26 mouse cellular contexts compared by ENCODE assay signal in genomic region chr1:87143141-87143540, GRCm38 (mm10). TPM values are rescaled to one million over a fixed set of nuclear protein-coding genes. Genes with fewer than 3 reads are reported as not detected.
DNase-seq lines count a peak whose midpoint lies in the region; ATAC-seq and TF ChIP-seq lines count a peak whose summit lies in the region.
"Had no signal": no experiment of that assay in that cellular context is flagged by ENCODE, and none has a peak within 500 bp of the region (broad histone marks: within the 10 kb centered on the region; RNA-seq: fewer than 3 reads in every experiment).

No protein-coding gene starts in this region.

- no peaks in the 10 kb centered on the region for H3K9me3 ChIP-seq in midbrain, embryonic 13.5 days
- H3K9me3 ChIP-seq in midbrain, embryonic 11.5 days (ENCODE audit: control insufficient read depth, low read length) = no peaks in the 10 kb centered on the region
- H3K9me3 ChIP-seq in hindbrain, embryonic 10.5 days = no peaks in the 10 kb centered on the region
- no peaks in the 10 kb centered on the region for H3K9me3 ChIP-seq in midbrain, postnatal 0 days (ENCODE audit: low read length)
- no peaks in the 10 kb centered on the region for H3K9me3 ChIP-seq in kidney, embryonic 16.5 days (ENCODE audit: low read length)
- H3K9me3 ChIP-seq: embryonic facial prominence, embryonic 15.5 days; limb, embryonic 12.5 days; liver, embryonic 13.5 days; lung, embryonic 15.5 days; stomach, embryonic 15.5 days had no signal

- no peak overlapping the region for H3K4me3 ChIP-seq in midbrain, embryonic 13.5 days (replicated peaks)
- no peak overlapping the region for H3K4me3 ChIP-seq in midbrain, embryonic 11.5 days (ENCODE audit: low read depth, low read length)
- no peak overlapping the region for H3K4me3 ChIP-seq in hindbrain, embryonic 10.5 days
- no peak overlapping the region for H3K4me3 ChIP-seq in midbrain, postnatal 0 days (ENCODE audit: low read depth, low read length)
- H3K4me3 ChIP-seq in kidney, embryonic 16.5 days (ENCODE audit: low read length) = no peak overlapping the region
- H3K4me3 ChIP-seq: embryonic facial prominence, embryonic 15.5 days; limb, embryonic 12.5 days; liver, embryonic 13.5 days; lung, embryonic 15.5 days; stomach, embryonic 15.5 days had no signal

- H3K4me2 ChIP-seq in midbrain, embryonic 13.5 days (replicated peaks) = no peak overlapping the region
- no peak overlapping the region for H3K4me2 ChIP-seq in midbrain, embryonic 11.5 days
- H3K4me2 ChIP-seq in midbrain, postnatal 0 days (ENCODE audit: low read depth, low read length, poor library complexity, severe bottlenecking) = no peak overlapping the region
- no peak overlapping the region for H3K4me2 ChIP-seq in kidney, embryonic 16.5 days (replicated peaks; ENCODE audit: low read depth, low read length)
- H3K4me2 ChIP-seq: embryonic facial prominence, embryonic 15.5 days; heart, embryonic 11.5 days; limb, embryonic 12.5 days; liver, embryonic 13.5 days; lung, embryonic 15.5 days; stomach, embryonic 15.5 days had no signal

- WGBS in midbrain, embryonic 13.5 days = 65% methylated on average over 10 of the region's 10 CpGs
- 72% methylated on average over 10 of the region's 10 CpGs for WGBS in midbrain, embryonic 11.5 days
- 85% methylated on average over 10 of the region's 10 CpGs for WGBS in hindbrain, embryonic 10.5 days
- 58% methylated on average over 10 of the region's 10 CpGs for WGBS in midbrain, postnatal 0 days
- WGBS in kidney, embryonic 16.5 days = 77% methylated on average over 10 of the region's 10 CpGs

- TF ChIP-seq CTCF in midbrain, postnatal 0 days (IDR thresholded peaks at IDR 0.05) = no peak

- H3K27me3 ChIP-seq in midbrain, embryonic 13.5 days = peaks cover 4% of the 10 kb centered on the region; the same call in 1 of the 2 replicates
- no peaks in the 10 kb centered on the region for H3K27me3 ChIP-seq in midbrain, embryonic 11.5 days (ENCODE audit: control insufficient read depth, insufficient read depth, low read length)
- H3K27me3 ChIP-seq in hindbrain, embryonic 10.5 days (ENCODE audit: insufficient read depth, poor library complexity, severe bottlenecking) = peaks cover 23% of the 10 kb centered on the region
- H3K27me3 ChIP-seq in midbrain, postnatal 0 days (ENCODE audit: insufficient read depth, low read length) = no peaks in the 10 kb centered on the region
- H3K27me3 ChIP-seq in kidney, embryonic 16.5 days (ENCODE audit: insufficient read depth, low read length) = no peaks in the 10 kb centered on the region
- H3K27me3 ChIP-seq: lung, embryonic 15.5 days; Patski; stomach, embryonic 15.5 days had no signal

- H3K9ac ChIP-seq in midbrain, embryonic 13.5 days (replicated peaks) = no peak overlapping the region
- H3K9ac ChIP-seq in midbrain, embryonic 11.5 days (ENCODE audit: low read length) = no peak overlapping the region
- H3K9ac ChIP-seq in midbrain, postnatal 0 days (replicated peaks; ENCODE audit: low read length, poor library complexity, severe bottlenecking) = no peak overlapping the region
- no peak overlapping the region for H3K9ac ChIP-seq in kidney, embryonic 16.5 days (replicated peaks; ENCODE audit: low read length)
- H3K9ac ChIP-seq: embryonic facial prominence, embryonic 15.5 days; limb, embryonic 12.5 days; liver, embryonic 13.5 days; lung, embryonic 15.5 days; stomach, embryonic 15.5 days had no signal

- no peaks in the 10 kb centered on the region for H3K36me3 ChIP-seq in midbrain, embryonic 13.5 days
- no peaks in the 10 kb centered on the region for H3K36me3 ChIP-seq in midbrain, embryonic 11.5 days (ENCODE audit: control insufficient read depth, insufficient read depth, low read length)
- H3K36me3 ChIP-seq in hindbrain, embryonic 10.5 days = no peaks in the 10 kb centered on the region
- no peaks in the 10 kb centered on the region for H3K36me3 ChIP-seq in midbrain, postnatal 0 days (ENCODE audit: insufficient read depth, low read length)
- no peaks in the 10 kb centered on the region for H3K36me3 ChIP-seq in kidney, embryonic 16.5 days (ENCODE audit: insufficient read depth, low read length)
- H3K36me3 ChIP-seq: embryonic facial prominence, embryonic 15.5 days; limb, embryonic 12.5 days; liver, embryonic 13.5 days; lung, embryonic 15.5 days; stomach, embryonic 15.5 days had no signal

- H3K4me1 ChIP-seq in midbrain, embryonic 13.5 days (replicated peaks) = peaks cover 16% of the 10 kb centered on the region
- no peaks in the 10 kb centered on the region for H3K4me1 ChIP-seq in midbrain, embryonic 11.5 days (ENCODE audit: control insufficient read depth, insufficient read depth, low read length)
- H3K4me1 ChIP-seq in hindbrain, embryonic 10.5 days (replicated peaks) = peaks cover 9% of the 10 kb centered on the region; the same call in 1 of the 2 replicates
- no peaks in the 10 kb centered on the region for H3K4me1 ChIP-seq in midbrain, postnatal 0 days (ENCODE audit: insufficient read depth, low read length)
- no peaks in the 10 kb centered on the region for H3K4me1 ChIP-seq in kidney, embryonic 16.5 days (ENCODE audit: insufficient read depth, low read length)
- H3K4me1 ChIP-seq: embryonic facial prominence, embryonic 15.5 days; limb, embryonic 12.5 days; liver, embryonic 13.5 days; lung, embryonic 15.5 days; stomach, embryonic 15.5 days had no signal

- DNase-seq in midbrain, embryonic 11.5 days (ENCODE audit: low spot score, missing footprints) = no peak
- DNase-seq in adrenal gland, postnatal 10 days = peak; percentile 46
- DNase-seq in hindbrain, embryonic 10.5 days (ENCODE audit: low spot score) = no peak
- peak; percentile 48 for DNase-seq in midbrain, postnatal 0 days (ENCODE audit: low spot score)
- DNase-seq in cerebellum, postnatal 14 days = no peak
- DNase-seq: cerebellum, adult 8-10 months; heart, postnatal 36 days; kidney, postnatal 10 days; liver, embryonic 13.5 days; thymus, adult 2 months had no signal

- H3K27ac ChIP-seq in midbrain, embryonic 13.5 days = no peak overlapping the region
- H3K27ac ChIP-seq in midbrain, embryonic 11.5 days (ENCODE audit: low read depth, low read length) = no peak overlapping the region
- H3K27ac ChIP-seq in hindbrain, embryonic 10.5 days = 0 out of 2 replicates have a peak overlapping the region, but pooled peaks have one; percentile 50
- H3K27ac ChIP-seq in midbrain, postnatal 0 days (ENCODE audit: low read depth, low read length) = no peak overlapping the region
- H3K27ac ChIP-seq in kidney, embryonic 16.5 days (ENCODE audit: low read length) = no peak overlapping the region
- H3K27ac ChIP-seq: embryonic facial prominence, embryonic 15.5 days; limb, embryonic 12.5 days; liver, embryonic 13.5 days; lung, embryonic 15.5 days; macrophage; stomach, embryonic 15.5 days had no signal

- peak; percentile 13; the same call in 1 of the 2 replicates for ATAC-seq in midbrain, embryonic 13.5 days
- no peak for ATAC-seq in midbrain, embryonic 11.5 days (ENCODE audit: low FRiP score)
- no peak for ATAC-seq in midbrain, postnatal 0 days (ENCODE audit: low FRiP score)
- no peak for ATAC-seq in kidney, embryonic 16.5 days (ENCODE audit: low FRiP score, low TSS enrichment)
- ATAC-seq: activated CD4-positive, CD25-positive, alpha-beta regulatory T cell, adult 4 months had no signal

RNA-seq across cellular contexts. Expression of gene Ecel1, which starts 13.2 kb away (rescaled TPM):
- 12.8 and 15.0 TPM in 2 replicates for polyA plus RNA-seq in midbrain, embryonic 13.5 days (2015; fragmentation: Nextera tagmentation; extraction: Ambion mirVana)
- 2.7 and 3.1 TPM in 2 replicates for polyA plus RNA-seq in midbrain, embryonic 11.5 days (2014; fragmentation: Nextera tagmentation; extraction: Ambion mirVana)
- 10 to 100 TPM in 1 of 2 experiments, 1 to 10 TPM in 1; 2.4 to 10.1 TPM for total RNA-seq in adrenal gland, postnatal 10 days (2021)
- 5.4 and 21.9 TPM in 2 replicates for polyA plus RNA-seq in hindbrain, embryonic 10.5 days (2016; fragmentation: Nextera tagmentation; extraction: Ambion mirVana)
- total RNA-seq in midbrain, postnatal 0 days (2014; rRNA removed) = 15.8 and 16.2 TPM in 2 replicates
- polyA plus RNA-seq in midbrain, postnatal 0 days (2015; fragmentation: Nextera tagmentation; extraction: Ambion mirVana) = 16.7 and 18.9 TPM in 2 replicates
- 0.94 and 1.1 TPM in 2 replicates for polyA plus RNA-seq in kidney, embryonic 16.5 days (2015; fragmentation: Nextera tagmentation; extraction: Ambion mirVana)
- total RNA-seq: gastrocnemius, adult 18-20 months; heart, postnatal 36 days had no signal
- polyA plus RNA-seq: heart, embryonic 11.5 days; liver, embryonic 13.5 days; macrophage had no signal

RNA-seq across cellular contexts. Expression of gene Akp3, which starts 18.4 kb away (rescaled TPM):
- not detected in 2 replicates for polyA plus RNA-seq in midbrain, embryonic 13.5 days (2015; fragmentation: Nextera tagmentation; extraction: Ambion mirVana)
- polyA plus RNA-seq in midbrain, embryonic 11.5 days (2014; fragmentation: Nextera tagmentation; extraction: Ambion mirVana) = not detected in 2 replicates
- not detected for total RNA-seq in adrenal gland, postnatal 10 days (2021)
- polyA plus RNA-seq in hindbrain, embryonic 10.5 days (2016; fragmentation: Nextera tagmentation; extraction: Ambion mirVana) = not detected in 2 replicates
- 0.38 TPM in 1 of 2 replicates, not detected in the other for total RNA-seq in midbrain, postnatal 0 days (2014; rRNA removed)
- not detected in 2 replicates for polyA plus RNA-seq in midbrain, postnatal 0 days (2015; fragmentation: Nextera tagmentation; extraction: Ambion mirVana)
- not detected in 2 replicates for polyA plus RNA-seq in kidney, embryonic 16.5 days (2015; fragmentation: Nextera tagmentation; extraction: Ambion mirVana)
- total RNA-seq: gastrocnemius, adult 18-20 months; heart, postnatal 36 days had no signal
- polyA plus RNA-seq: activated CD4-positive, CD25-positive, alpha-beta regulatory T cell, adult 4 months; embryonic facial prominence, embryonic 15.5 days; forebrain, embryonic 11.5 days; heart, embryonic 11.5 days; limb, embryonic 12.5 days; liver, embryonic 13.5 days; lung, embryonic 15.5 days; macrophage; spleen, adult 2 months; stomach, embryonic 15.5 days; urinary bladder, adult 2 months had no signal

RNA-seq across cellular contexts. Expression of gene Prss56, which starts 40.0 kb away (rescaled TPM):
- 0.12 TPM in 1 of 2 replicates, not detected in the other for polyA plus RNA-seq in midbrain, embryonic 13.5 days (2015; fragmentation: Nextera tagmentation; extraction: Ambion mirVana)
- not detected in 2 replicates for polyA plus RNA-seq in midbrain, embryonic 11.5 days (2014; fragmentation: Nextera tagmentation; extraction: Ambion mirVana)
- total RNA-seq in adrenal gland, postnatal 10 days (2021) = not detected
- 0.34 and 5.8 TPM in 2 replicates for polyA plus RNA-seq in hindbrain, embryonic 10.5 days (2016; fragmentation: Nextera tagmentation; extraction: Ambion mirVana)
- total RNA-seq in midbrain, postnatal 0 days (2014; rRNA removed) = 0.94 TPM in 1 of 2 replicates, not detected in the other
- 0.07 TPM in 1 of 2 replicates, not detected in the other for polyA plus RNA-seq in midbrain, postnatal 0 days (2015; fragmentation: Nextera tagmentation; extraction: Ambion mirVana)
- 0.08 TPM in 1 of 2 replicates, not detected in the other for polyA plus RNA-seq in kidney, embryonic 16.5 days (2015; fragmentation: Nextera tagmentation; extraction: Ambion mirVana)
- total RNA-seq: gastrocnemius, adult 18-20 months; heart, postnatal 36 days had no signal
- polyA plus RNA-seq: activated CD4-positive, CD25-positive, alpha-beta regulatory T cell, adult 4 months; forebrain, embryonic 11.5 days; heart, embryonic 11.5 days; intestine, embryonic 16.5 days; limb, embryonic 12.5 days; liver, embryonic 13.5 days; lung, embryonic 15.5 days; macrophage; spleen, adult 2 months; stomach, embryonic 15.5 days; urinary bladder, adult 2 months had no signal

RNA-seq across cellular contexts. Expression of gene Alpi, which starts 41.7 kb away (rescaled TPM):
- polyA plus RNA-seq in midbrain, embryonic 13.5 days (2015; fragmentation: Nextera tagmentation; extraction: Ambion mirVana) = 0.08 TPM in 1 of 2 replicates, not detected in the other
- not detected in 2 replicates for polyA plus RNA-seq in midbrain, embryonic 11.5 days (2014; fragmentation: Nextera tagmentation; extraction: Ambion mirVana)
- total RNA-seq in adrenal gland, postnatal 10 days (2021) = not detected
- not detected in 2 replicates for polyA plus RNA-seq in hindbrain, embryonic 10.5 days (2016; fragmentation: Nextera tagmentation; extraction: Ambion mirVana)
- 0.49 TPM in 1 of 2 replicates, not detected in the other for total RNA-seq in midbrain, postnatal 0 days (2014; rRNA removed)
- not detected in 2 replicates for polyA plus RNA-seq in midbrain, postnatal 0 days (2015; fragmentation: Nextera tagmentation; extraction: Ambion mirVana)
- polyA plus RNA-seq in kidney, embryonic 16.5 days (2015; fragmentation: Nextera tagmentation; extraction: Ambion mirVana) = 0.06 TPM in 1 of 2 replicates, not detected in the other
- total RNA-seq: gastrocnemius, adult 18-20 months; heart, postnatal 36 days had no signal
- polyA plus RNA-seq: activated CD4-positive, CD25-positive, alpha-beta regulatory T cell, adult 4 months; embryonic facial prominence, embryonic 15.5 days; forebrain, embryonic 11.5 days; gonadal fat pad, adult 2 months; heart, embryonic 11.5 days; limb, embryonic 12.5 days; liver, embryonic 13.5 days; macrophage; spleen, adult 2 months had no signal

RNA-seq across cellular contexts. Expression of gene Chrnd, which starts 47.3 kb away (rescaled TPM):
- not detected in 2 replicates for polyA plus RNA-seq in midbrain, embryonic 13.5 days (2015; fragmentation: Nextera tagmentation; extraction: Ambion mirVana)
- polyA plus RNA-seq in midbrain, embryonic 11.5 days (2014; fragmentation: Nextera tagmentation; extraction: Ambion mirVana) = not detected in 2 replicates
- total RNA-seq in adrenal gland, postnatal 10 days (2021) = under 1 TPM; 0.27 to 0.97 TPM
- 0.10 TPM in 1 of 2 replicates, not detected in the other for polyA plus RNA-seq in hindbrain, embryonic 10.5 days (2016; fragmentation: Nextera tagmentation; extraction: Ambion mirVana)
- total RNA-seq in midbrain, postnatal 0 days (2014; rRNA removed) = not detected in 2 replicates
- not detected in 2 replicates for polyA plus RNA-seq in midbrain, postnatal 0 days (2015; fragmentation: Nextera tagmentation; extraction: Ambion mirVana)
- polyA plus RNA-seq in kidney, embryonic 16.5 days (2015; fragmentation: Nextera tagmentation; extraction: Ambion mirVana) = 0.81 and 1.1 TPM in 2 replicates
- total RNA-seq: heart, postnatal 36 days had no signal
- polyA plus RNA-seq: activated CD4-positive, CD25-positive, alpha-beta regulatory T cell, adult 4 months; heart, embryonic 11.5 days; intestine, embryonic 16.5 days; macrophage; Patski; spleen, adult 2 months; urinary bladder, adult 2 months had no signal

Comparison
In these comparisons a context has a peak if more than half of its experiments do, and no peak if none do; other contexts are left out.
1. DNase-seq: peak in adrenal gland, postnatal 10 days (single experiment) and midbrain, postnatal 0 days (single experiment); none in midbrain, embryonic 11.5 days (single experiment), hindbrain, embryonic 10.5 days (single experiment) and cerebellum, postnatal 14 days (0 of 2).